Mouse (Mus musculus) forebrain, postnatal 0 days (tissue): ENCODE data around the gene Dand5. TPM values are rescaled to one million over a fixed set of nuclear protein-coding genes. Genes with fewer than 3 reads are reported as not detected.

Experiments
- ATAC-seq: fragments of 200-750 bp; cut with Nextera tagmentation; 2 replicates; pipeline ENCODE4 v1.8.0; 2017; ENCODE audit warnings: mild to moderate bottlenecking, moderate library complexity
- DNase-seq: peaks from one replicate; pipeline ENCODE4 v3.0.0-alpha.2; 2015
- H3K27ac ChIP-seq: fragments of 300-500 bp; sonication (generic); 2 replicates; pipeline ENCODE4 v1.5.1; 2014; ENCODE audit warnings: low read depth, mild to moderate bottlenecking, antibody characterized with exemption, low read length, moderate library complexity, mixed read lengths
- H3K27me3 ChIP-seq: fragments of 300-500 bp; sonication (generic); 2 replicates; pipeline ENCODE4 v1.6.1; 2014; ENCODE audit warnings: mild to moderate bottlenecking, low read length, mixed read lengths; ENCODE audit not compliant: insufficient read depth
- H3K36me3 ChIP-seq: fragments of 300-500 bp; sonication (generic); 2 replicates; pipeline ENCODE4 v1.6.1; 2014; ENCODE audit warnings: mild to moderate bottlenecking, moderate library complexity; ENCODE audit not compliant: insufficient read depth
- H3K4me1 ChIP-seq: fragments of 300-500 bp; sonication (generic); 2 replicates; pipeline ENCODE4 v1.6.1; 2014; ENCODE audit warnings: antibody characterized with exemption; ENCODE audit not compliant: insufficient read depth
- H3K4me2 ChIP-seq: fragments of 300-500 bp; sonication (generic); 2 replicates; pipeline ENCODE4 v1.6.1; 2014; ENCODE audit warnings: low read depth, mild to moderate bottlenecking, moderate library complexity
- H3K4me3 ChIP-seq: fragments of 300-500 bp; sonication (generic); 2 replicates; pipeline ENCODE4 v1.5.1; 2014; ENCODE audit warnings: low read depth, low read length, mixed read lengths
- H3K9ac ChIP-seq: fragments of 300-500 bp; sonication (generic); 2 replicates; pipeline ENCODE4 v1.6.1; 2014; ENCODE audit warnings: mild to moderate bottlenecking
- H3K9me3 ChIP-seq: fragments of 300-500 bp; sonication (generic); 2 replicates; pipeline ENCODE4 v1.6.1; 2016; ENCODE audit warnings: low read length
- CTCF ChIP-seq: sonication (generic); IDR thresholded peaks from 2 replicates; pipeline ENCODE4 v1.5.1; 2016; ENCODE audit warnings: antibody characterized with exemption, control low read depth, low read depth
- whole genome bisulfite sequencing: fragments of 180-500 bp; shearing (Covaris S2); extraction: QIAGEN DNeasy Blood & Tissue Kit; methylation state at CpG from one replicate; pipeline ENCODE4 v1.1.7; 2014; 5-methylcytosine and 5-hydroxymethylcytosine counted together
- polyA plus RNA-seq: library from polyadenylated mRNA; unstranded; fragments of >200 nt; fragmentation: Nextera tagmentation; extraction: Ambion mirVana; gene quantifications from 2 replicates; pipeline ENCODE4 v1.2.1, GENCODE M21; 2015
- total RNA-seq: library from RNA; depleted of rRNA; stranded (reverse); fragments of >200 nt; gene quantifications from 2 replicates; pipeline ENCODE4 v1.2.3, GENCODE M21; 2014

Dand5 gene
- total and polyA plus RNA-seq, 2 experiments from 2014 or later = 6.9 to 10.0 TPM

DNA sequence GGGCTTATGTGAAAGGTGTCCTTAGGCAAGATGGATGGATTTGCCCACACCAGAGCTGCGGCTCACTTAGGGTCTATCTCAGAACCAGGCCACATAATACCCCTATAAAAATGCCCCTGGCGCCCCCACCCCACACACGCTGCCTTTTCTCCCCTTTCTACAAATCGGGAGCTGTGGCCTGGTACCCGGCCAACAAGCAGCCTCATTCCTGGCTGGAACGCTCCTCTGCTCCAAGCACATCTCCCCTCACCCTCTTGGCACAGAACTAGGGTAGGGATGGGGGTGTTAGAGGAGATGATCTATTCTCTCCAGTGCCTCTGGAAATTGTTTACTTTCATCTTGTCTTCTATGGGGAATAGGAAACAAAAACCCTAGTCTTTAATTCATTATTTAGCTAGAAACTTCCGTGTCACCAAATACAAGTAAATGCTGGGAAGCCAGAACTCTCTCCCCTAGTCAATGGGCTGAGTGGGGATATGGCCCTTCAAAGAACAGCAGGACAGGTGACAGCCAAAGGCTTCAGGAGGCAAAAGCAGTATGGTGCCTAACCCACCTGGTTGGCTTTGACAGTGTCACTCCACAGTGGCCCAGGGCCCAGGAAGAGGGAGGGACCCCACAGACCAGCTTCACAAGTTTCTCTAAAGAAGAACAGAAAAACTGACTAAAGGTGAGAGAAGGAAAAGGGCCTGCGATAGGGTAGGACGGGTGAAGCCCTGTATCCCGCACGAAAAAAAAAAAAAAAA lies 43.8 kb downstream of the Dand5 start:
- H3K36me3 ChIP-seq = no peaks in the 10 kb centered on the region
- peaks cover 41% of the 10 kb centered on the region for H3K4me1 ChIP-seq
- ATAC-seq (no peak), DNase-seq (peak; percentile 70)
- H3K9ac ChIP-seq = peak overlapping the region; percentile 61
- peak overlapping the region; percentile 49 for H3K4me2 ChIP-seq
- TF ChIP-seq CTCF = no peak
- 0 out of 2 replicates have a peak overlapping the region, but pooled peaks have one; percentile 15 for H3K4me3 ChIP-seq
- H3K27me3 ChIP-seq = no peaks in the 10 kb centered on the region; the same call in none of the 2 replicates
- H3K9me3 ChIP-seq = no peaks in the 10 kb centered on the region
- H3K27ac ChIP-seq = peak overlapping the region; percentile 95
- 12% methylated on average over 11 of the region's 11 CpGs for WGBS

DNA sequence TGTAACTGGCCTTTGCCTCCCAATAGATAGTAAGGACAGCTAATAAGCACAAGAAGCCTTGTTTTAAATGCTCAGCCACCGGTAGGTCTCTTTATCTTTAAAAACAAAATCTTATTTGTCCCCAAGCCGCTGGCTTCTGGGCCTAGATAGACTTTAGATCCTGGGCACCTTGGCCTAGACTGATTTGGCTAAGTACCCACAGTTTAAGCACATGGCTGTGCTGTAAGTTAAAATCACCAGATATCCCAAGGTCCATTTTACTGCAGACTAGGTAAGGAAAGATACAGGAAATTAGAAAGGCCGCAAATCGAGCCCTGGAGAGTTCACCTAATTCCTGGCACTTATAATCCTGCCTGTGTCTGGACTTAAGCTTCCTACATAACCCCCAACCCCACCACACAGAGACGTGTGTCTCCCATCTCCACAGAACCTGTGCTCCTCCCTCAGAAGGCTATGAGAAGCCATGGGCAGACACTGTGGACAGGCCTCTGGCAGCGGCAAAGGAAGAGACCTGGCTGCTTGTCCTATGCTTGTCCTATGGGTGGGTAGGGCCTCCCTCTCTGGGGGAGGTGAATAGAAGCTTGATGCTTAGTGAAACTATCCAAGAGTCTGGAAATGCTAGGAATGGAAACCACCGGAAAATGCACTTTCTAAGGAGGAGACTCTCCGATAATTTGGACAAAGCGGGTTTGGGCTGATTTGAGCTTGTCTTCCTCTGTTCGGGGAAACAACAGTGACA lies 44.6 kb downstream of the Dand5 start:
- H3K9me3 ChIP-seq = no peaks in the 10 kb centered on the region
- TF ChIP-seq CTCF = no peak
- DNase-seq (peak; percentile 42), ATAC-seq (no peak)
- WGBS = 41% methylated on average over 10 of the region's 10 CpGs
- peaks cover 41% of the 10 kb centered on the region for H3K4me1 ChIP-seq
- H3K4me3 ChIP-seq = no peak overlapping the region
- no peaks in the 10 kb centered on the region; the same call in none of the 2 replicates for H3K27me3 ChIP-seq
- H3K9ac ChIP-seq = peak overlapping the region; percentile 61
- H3K4me2 ChIP-seq = peak overlapping the region; percentile 49
- H3K27ac ChIP-seq = peak overlapping the region; percentile 95
- no peaks in the 10 kb centered on the region for H3K36me3 ChIP-seq

DNA sequence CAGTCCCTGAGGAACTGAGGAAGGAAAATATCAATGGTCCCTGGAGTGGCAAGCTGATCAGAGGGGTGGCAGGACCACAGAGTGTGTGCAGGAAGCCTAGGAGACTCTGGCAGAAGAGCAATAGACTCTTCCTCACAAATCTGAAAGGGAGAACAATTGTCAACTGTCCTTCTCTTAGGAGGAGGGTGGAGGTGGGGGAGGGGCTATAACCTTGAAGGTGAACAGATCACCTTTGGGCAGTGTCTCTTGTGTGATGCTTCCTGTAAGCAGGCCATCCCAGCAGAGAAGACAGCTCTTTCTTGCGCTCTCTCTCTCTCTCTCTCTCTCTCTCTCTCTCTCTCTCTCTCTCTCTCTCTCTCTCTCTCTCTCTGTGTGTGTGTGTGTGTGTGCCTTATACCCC lies 46.1 kb downstream of the Dand5 start:
- no peak for ATAC-seq
- TF ChIP-seq CTCF = no peak
- H3K36me3 ChIP-seq = no peaks in the 10 kb centered on the region
- DNase-seq = no peak
- H3K4me2 ChIP-seq = no peak overlapping the region
- no peak overlapping the region for H3K4me3 ChIP-seq
- peaks cover 41% of the 10 kb centered on the region for H3K4me1 ChIP-seq
- no peaks in the 10 kb centered on the region for H3K9me3 ChIP-seq
- 0 out of 2 replicates have a peak overlapping the region, but pooled peaks have one; percentile 37 for H3K9ac ChIP-seq
- no peaks in the 10 kb centered on the region; the same call in none of the 2 replicates for H3K27me3 ChIP-seq
- 20% methylated on average over 1 of the region's 1 CpGs for WGBS
- H3K27ac ChIP-seq = peak overlapping the region; percentile 95

DNA sequence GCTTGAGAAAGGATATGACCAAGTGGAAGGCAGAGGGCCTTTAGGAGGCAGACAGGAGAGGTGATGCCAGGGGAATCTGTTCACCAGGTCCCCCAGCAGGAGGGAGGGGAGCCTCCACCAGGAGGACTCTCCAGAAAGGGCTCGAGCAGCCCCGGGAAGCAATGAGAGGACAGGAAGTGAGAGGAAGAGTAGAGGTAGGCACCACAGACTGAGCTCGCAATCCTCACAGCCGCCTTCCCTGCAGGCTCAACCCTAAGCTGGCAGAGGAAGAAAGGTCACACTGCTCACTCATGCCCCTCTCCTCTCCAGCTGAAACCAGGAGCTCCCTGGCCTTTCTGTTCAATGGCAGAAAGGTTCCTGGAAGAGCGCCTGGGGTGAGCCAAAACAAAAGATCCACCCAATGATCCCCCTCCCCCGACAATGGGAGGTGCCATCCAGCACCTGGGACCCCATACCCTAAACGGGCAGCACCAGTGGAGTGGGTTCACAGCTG lies 47.0 kb downstream of the Dand5 start:
- DNase-seq (no peak), ATAC-seq (no peak)
- no peaks in the 10 kb centered on the region for H3K36me3 ChIP-seq
- 14% methylated on average over 6 of the region's 7 CpGs for WGBS
- H3K4me3 ChIP-seq = no peak overlapping the region
- peak overlapping the region; percentile 95 for H3K27ac ChIP-seq
- H3K27me3 ChIP-seq = no peaks in the 10 kb centered on the region; the same call in none of the 2 replicates
- H3K4me1 ChIP-seq = peaks cover 37% of the 10 kb centered on the region
- TF ChIP-seq CTCF = no peak
- H3K9ac ChIP-seq = peak overlapping the region; percentile 37
- H3K9me3 ChIP-seq = no peaks in the 10 kb centered on the region
- peak overlapping the region; percentile 71 for H3K4me2 ChIP-seq

DNA sequence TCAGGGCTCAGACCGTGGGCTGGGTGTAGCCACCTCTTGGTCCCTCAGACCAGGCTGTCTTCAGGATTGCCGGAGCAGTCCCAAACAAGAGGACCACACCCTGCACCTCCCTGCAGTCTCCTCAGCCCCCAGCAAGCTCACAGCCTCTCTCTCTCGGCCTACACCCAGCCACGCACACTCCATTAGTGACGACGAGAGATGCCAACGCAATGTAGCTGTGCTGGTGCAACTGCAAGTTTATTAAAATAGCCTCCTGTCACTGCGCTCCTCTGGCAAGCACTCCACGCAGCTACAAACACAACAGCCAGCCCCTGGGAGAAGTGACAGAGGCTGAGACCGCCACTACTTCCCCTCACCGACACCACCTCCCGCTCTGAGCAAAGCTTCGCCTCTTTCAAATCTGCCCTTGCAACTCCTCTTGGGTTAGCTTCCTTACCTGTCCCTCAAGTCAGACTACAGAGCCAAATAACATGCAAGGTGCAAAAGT lies 47.5 kb downstream of the Dand5 start:
- Histone ChIP-seq H3K4me3 (peak overlapping the region; percentile 48; the same call in 1 of the 2 replicates), H3K4me2 (peak overlapping the region; percentile 71), H3K27ac (peak overlapping the region; percentile 95), H3K36me3 (no peaks in the 10 kb centered on the region), H3K4me1 (peaks cover 35% of the 10 kb centered on the region), H3K9ac (peak overlapping the region; percentile 37), H3K27me3 (no peaks in the 10 kb centered on the region; the same call in none of the 2 replicates), H3K9me3 (no peaks in the 10 kb centered on the region)
- 11% methylated on average over 13 of the region's 13 CpGs for WGBS
- ATAC-seq (peak; percentile 10; the same call in 1 of the 2 replicates), DNase-seq (peak; percentile 72)
- no peak for TF ChIP-seq CTCF

DNA sequence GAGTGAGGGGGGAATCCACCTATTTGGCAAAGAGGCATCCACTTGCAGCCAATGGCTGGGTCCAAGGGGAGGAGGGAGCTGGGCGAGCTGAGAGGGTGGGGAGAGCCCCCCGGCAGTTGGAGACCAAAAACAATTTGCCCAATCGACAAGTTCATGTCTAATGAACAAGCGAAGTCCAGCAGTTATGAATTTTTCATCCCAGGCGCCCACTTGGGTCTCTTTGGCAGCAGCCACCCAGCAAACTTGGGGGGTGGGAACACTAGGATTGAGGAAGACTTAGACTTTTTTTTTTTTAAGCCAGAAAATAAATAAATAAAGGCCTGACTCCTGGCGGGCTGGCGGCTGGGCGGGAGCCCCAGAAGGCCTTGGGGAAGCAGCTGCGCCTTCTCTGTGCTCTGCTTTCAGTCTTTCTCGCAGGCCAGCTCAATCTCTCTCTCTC lies 48.1 kb downstream of the Dand5 start:
- peak; percentile 58 for ATAC-seq
- no peaks in the 10 kb centered on the region; the same call in none of the 2 replicates for H3K27me3 ChIP-seq
- no peak for TF ChIP-seq CTCF
- H3K27ac ChIP-seq = peak overlapping the region; percentile 95
- no peaks in the 10 kb centered on the region for H3K9me3 ChIP-seq
- peak; percentile 87 for DNase-seq
- WGBS = 3% methylated on average over 10 of the region's 10 CpGs
- peak overlapping the region; percentile 37 for H3K9ac ChIP-seq
- peaks cover 29% of the 10 kb centered on the region for H3K4me1 ChIP-seq
- no peaks in the 10 kb centered on the region for H3K36me3 ChIP-seq
- H3K4me3 ChIP-seq = peak overlapping the region; percentile 48
- peak overlapping the region; percentile 71 for H3K4me2 ChIP-seq
